ENCODE assay signal across 8 mouse cellular contexts in the genomic region with DNA sequence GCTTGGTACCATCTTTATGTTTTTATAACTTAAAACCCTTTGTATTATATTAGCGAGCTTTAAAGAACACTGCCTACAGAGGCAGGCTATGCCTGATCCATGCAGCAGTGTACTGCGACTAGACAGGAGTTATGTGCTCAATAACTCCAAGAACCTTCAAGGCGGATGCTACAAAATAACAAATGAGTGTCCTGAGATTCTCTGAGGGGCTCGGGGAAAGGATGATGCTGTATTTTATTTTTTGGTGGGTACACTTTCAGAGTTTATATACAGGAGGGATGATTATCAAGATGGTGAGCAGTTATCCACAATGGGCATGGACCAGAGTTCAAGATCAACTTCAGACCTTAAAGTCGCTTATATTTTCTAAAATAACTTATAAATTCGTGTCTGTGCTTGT. TPM values are rescaled to one million over a fixed set of nuclear protein-coding genes. Genes with fewer than 3 reads are reported as not detected.
DNase-seq lines count a peak whose midpoint lies in the region; TF ChIP-seq lines count a peak whose summit lies in the region.

No protein-coding gene starts in this region.

- WGBS in spleen, adult 2 months, result 29% methylated on average over 6 of the region's 6 CpGs

- peaks cover 2% of the 10 kb centered on the region for H3K36me3 ChIP-seq in spleen, adult 2 months (ENCODE audit: control insufficient read depth, insufficient read depth, low read length)

- H3K27ac ChIP-seq in spleen, adult 2 months (ENCODE audit: insufficient read depth, low read length), result peak overlapping the region; percentile 81; the same call in 1 of the 2 replicates

- TF ChIP-seq CTCF in spleen, adult 2 months (IDR thresholded peaks at IDR 0.05; ENCODE audit: extremely low read depth, insufficient read depth, insufficient read length, insufficient replicate concordance), result no peak

- DNase-seq in cerebellum, adult 8-10 months, result peak; percentile 6
- DNase-seq in cerebellum, postnatal 4 days (ENCODE audit: low spot score in 2 of 2), result no peak
- DNase-seq in spleen, adult 2 months (ENCODE audit: low read depth in 1 of 2, low spot score in 2 of 2), result no peak
- no peak for DNase-seq in spleen, adult 18-20 months
- peak; percentile 28 for DNase-seq in liver
- DNase-seq in embryo, embryonic 10 days (ENCODE audit: low spot score), result no peak
- DNase-seq in layer of hippocampus, adult 8-10 months (ENCODE audit: low spot score in 2 of 2), result no peak
- no peak for DNase-seq in gastrocnemius, postnatal 4 days (ENCODE audit: low spot score in 2 of 2)

- peak overlapping the region; percentile 73 for H3K4me3 ChIP-seq in spleen, adult 2 months (ENCODE audit: extremely low read depth, insufficient read depth, insufficient read length)

- 0 out of 2 replicates have a peak, but pooled peaks cover 2% of the 10 kb centered on the region for H3K4me1 ChIP-seq in spleen, adult 2 months (ENCODE audit: control insufficient read depth, insufficient read depth, insufficient read length)

- H3K27me3 ChIP-seq in spleen, adult 2 months (ENCODE audit: control insufficient read depth, insufficient read depth, low read length), result no peaks in the 10 kb centered on the region

- no peak for TF ChIP-seq POLR2A in spleen, adult 2 months (IDR thresholded peaks at IDR 0.05; ENCODE audit: low read depth, low read length)

RNA-seq across cellular contexts. Expression of a gene that starts 0.7 kb away (rescaled TPM):
- 76.9 and 87.3 TPM in 2 replicates for polyA plus RNA-seq in spleen, adult 2 months (2012; rRNA removed)
- 10 to 100 TPM; 58.1 to 80.0 (median 63.5) TPM for total RNA-seq in layer of hippocampus, adult 8-10 months (2022)
- 10 to 100 TPM; 26.1 to 33.5 TPM for total RNA-seq in gastrocnemius, postnatal 4 days (2021)

RNA-seq across cellular contexts. Expression of a gene that starts 9.4 kb away (rescaled TPM):
- polyA plus RNA-seq in spleen, adult 2 months (2012; rRNA removed), result 0.21 TPM in 1 of 2 replicates, not detected in the other
- total RNA-seq in layer of hippocampus, adult 8-10 months (2022), result not detected
- total RNA-seq in gastrocnemius, postnatal 4 days (2021), result not detected

RNA-seq across cellular contexts. Expression of a gene that starts 16.5 kb away (rescaled TPM):
- polyA plus RNA-seq in spleen, adult 2 months (2012; rRNA removed), result 52,565 and 79,309 TPM in 2 replicates
- 100 to 1,000 TPM; 157 to 300 (median 205) TPM for total RNA-seq in layer of hippocampus, adult 8-10 months (2022)
- 100 to 1,000 TPM; 293 to 605 TPM for total RNA-seq in gastrocnemius, postnatal 4 days (2021)

RNA-seq across cellular contexts. Expression of a gene that starts 20.0 kb away (rescaled TPM):
- 51.0 and 62.0 TPM in 2 replicates for polyA plus RNA-seq in spleen, adult 2 months (2012; rRNA removed)
- total RNA-seq in layer of hippocampus, adult 8-10 months (2022), result 1 to 10 TPM in 2 of 4 experiments, not detected in 2; 1.1 to 2.5 TPM
- total RNA-seq in gastrocnemius, postnatal 4 days (2021), result not detected

RNA-seq across cellular contexts. Expression of a gene that starts 29.5 kb away (rescaled TPM):
- polyA plus RNA-seq in spleen, adult 2 months (2012; rRNA removed), result 85,032 and 127,038 TPM in 2 replicates
- 100 to 1,000 TPM; 122 to 263 (median 165) TPM for total RNA-seq in layer of hippocampus, adult 8-10 months (2022)
- 100 to 1,000 TPM; 211 to 422 TPM for total RNA-seq in gastrocnemius, postnatal 4 days (2021)

Comparison
In these comparisons a context has a peak if more than half of its experiments do, and no peak if none do; other contexts are left out.
1. DNase-seq: peak in cerebellum, adult 8-10 months (single experiment) and liver (single experiment); none in cerebellum, postnatal 4 days (0 of 2), spleen, adult 2 months (0 of 2), spleen, adult 18-20 months (0 of 2), embryo, embryonic 10 days (single experiment), layer of hippocampus, adult 8-10 months (0 of 2) and gastrocnemius, postnatal 4 days (0 of 2).